Mouse (Mus musculus) MEL (cell line): ENCODE measurements around the gene Gpx1. TPM values are rescaled to one million over a fixed set of nuclear protein-coding genes. Genes with fewer than 3 reads are reported as not detected.

Experiments
- DNase-seq: peaks from one replicate; pipeline ENCODE4 v3.0.0; 2011; ENCODE audit warnings: low read depth, low spot score
- H3K27ac ChIP-seq: 2 replicates; pipeline ENCODE4 v1.5.1; 2012; ENCODE audit warnings: low read depth, mild to moderate bottlenecking, control low read depth, low read length, moderate library complexity; ENCODE audit not compliant: control insufficient read depth
- H3K27me3 ChIP-seq, 2 experiments: fragments of 150-350 bp in 1 of 2; sonication (generic) in 1 of 2; 2 replicates each; pipeline ENCODE4 v1.6.1; 2012; ENCODE audit warnings: low read length in 2 of 2, mild to moderate bottlenecking in 2 of 2, improper control_type of control experiment in 1 of 2, moderate library complexity in 1 of 2; ENCODE audit not compliant: insufficient read depth in 2 of 2, control insufficient read depth in 1 of 2
- H3K36me3 ChIP-seq, 2 experiments: 2 replicates each; pipeline ENCODE4 v1.6.1; 2012 to 2014; ENCODE audit warnings: low read length in 2 of 2, improper control_type of control experiment in 1 of 2, inconsistent platforms in 1 of 2, mild to moderate bottlenecking in 1 of 2; ENCODE audit not compliant: insufficient read depth in 2 of 2, control insufficient read depth in 1 of 2
- H3K4me1 ChIP-seq, 2 experiments: fragments of 150-350 bp in 1 of 2; sonication (generic) in 1 of 2; 2 replicates each; pipeline ENCODE4 v1.6.1; 2012; ENCODE audit warnings: low read length in 2 of 2, improper control_type of control experiment in 1 of 2, mild to moderate bottlenecking in 1 of 2; ENCODE audit not compliant: insufficient read depth in 2 of 2, control insufficient read depth in 1 of 2
- H3K4me3 ChIP-seq, 2 experiments: fragments of 150-350 bp in 1 of 2; sonication (generic) in 1 of 2; 2 replicates each; pipeline ENCODE4 v1.5.1; 2012; ENCODE audit warnings: low read depth in 2 of 2, low read length in 2 of 2, mild to moderate bottlenecking in 2 of 2, moderate library complexity in 2 of 2, control low read depth in 1 of 2, improper control_type of control experiment in 1 of 2; ENCODE audit not compliant: control insufficient read depth in 1 of 2, insufficient read depth in 1 of 2
- H3K79me2 ChIP-seq: 2 replicates; pipeline ENCODE4 v1.6.1; 2012; ENCODE audit warnings: mild to moderate bottlenecking, low read length, moderate library complexity; ENCODE audit not compliant: control insufficient read depth, poor library complexity, insufficient read depth
- H3K9ac ChIP-seq: 2 replicates; pipeline ENCODE4 v1.6.1; 2012; ENCODE audit warnings: low read depth, mild to moderate bottlenecking, control low read depth, low read length, moderate library complexity; ENCODE audit not compliant: control insufficient read depth, poor library complexity, severe bottlenecking
- H3K9me3 ChIP-seq: fragments of 150-350 bp; sonication (generic); replicated peaks from 2 replicates; pipeline ENCODE4 v1.6.1; 2012; ENCODE audit warnings: mild to moderate bottlenecking, low read length, improper control_type of control experiment, moderate library complexity; ENCODE audit not compliant: insufficient read depth
- BHLHE40 ChIP-seq: IDR thresholded peaks from 2 replicates; pipeline ENCODE4 v1.6.1; 2012; ENCODE audit warnings: low read depth, mild to moderate bottlenecking, inconsistent platforms, low read length, improper control_type of control experiment, borderline replicate concordance
- E2F4 ChIP-seq: IDR thresholded peaks from 2 replicates; pipeline ENCODE4 v1.6.1; 2011; ENCODE audit warnings: low read depth, low read length, improper control_type of control experiment, borderline replicate concordance
- ELF1 ChIP-seq: IDR thresholded peaks from 2 replicates; pipeline ENCODE4 v1.6.1; 2014; ENCODE audit warnings: low read depth, mild to moderate bottlenecking, inconsistent platforms, low read length, improper control_type of control experiment, moderate library complexity
- JUND ChIP-seq: IDR thresholded peaks from 2 replicates; pipeline ENCODE4 v1.6.1; 2011; ENCODE audit warnings: low read depth, mild to moderate bottlenecking, improper control_type of control experiment, low read length
- MAX ChIP-seq: IDR thresholded peaks from 2 replicates; pipeline ENCODE4 v1.6.1; 2011; ENCODE audit warnings: low read length, improper control_type of control experiment
- MAZ ChIP-seq: IDR thresholded peaks from 2 replicates; pipeline ENCODE4 v1.6.1; 2012; ENCODE audit warnings: low read depth, mild to moderate bottlenecking, inconsistent platforms, low read length, improper control_type of control experiment
- MEF2A ChIP-seq: IDR thresholded peaks from 2 replicates; pipeline ENCODE4 v1.6.1; 2014; ENCODE audit warnings: low read depth, mild to moderate bottlenecking, inconsistent platforms, low read length, improper control_type of control experiment; ENCODE audit not compliant: poor library complexity, insufficient replicate concordance, severe bottlenecking; ENCODE audit errors: extremely low read depth
- MYB ChIP-seq: IDR thresholded peaks from 2 replicates; pipeline ENCODE4 v1.6.1; 2011; ENCODE audit warnings: mild to moderate bottlenecking, low read depth, low read length, improper control_type of control experiment
- MYC ChIP-seq: IDR thresholded peaks from 2 replicates; pipeline ENCODE4 v1.6.1; 2011; ENCODE audit warnings: low read depth, mild to moderate bottlenecking, low read length, improper control_type of control experiment, moderate library complexity
- NELFE ChIP-seq: IDR thresholded peaks from 2 replicates; pipeline ENCODE4 v1.6.1; 2011; ENCODE audit warnings: low read depth, low read length, improper control_type of control experiment
- NRF1 ChIP-seq: IDR thresholded peaks from 2 replicates; pipeline ENCODE4 v1.6.1; 2014; ENCODE audit warnings: low read depth, mild to moderate bottlenecking, inconsistent platforms, low read length, improper control_type of control experiment, moderate library complexity; ENCODE audit not compliant: poor library complexity, insufficient read depth, severe bottlenecking
- POLR2A ChIP-seq, 2 experiments: IDR thresholded peaks; 2 replicates each; pipeline ENCODE4 v1.6.1; 2011 to 2012; ENCODE audit warnings: low read length in 2 of 2, mild to moderate bottlenecking in 2 of 2, control low read depth in 1 of 2, improper control_type of control experiment in 1 of 2, low read depth in 1 of 2, moderate library complexity in 1 of 2; ENCODE audit not compliant: control insufficient read depth in 1 of 2, insufficient read depth in 1 of 2, poor library complexity in 1 of 2
- POLR2AphosphoS2 ChIP-seq: IDR thresholded peaks from 2 replicates; pipeline ENCODE4 v1.6.1; 2011; ENCODE audit warnings: low read length, improper control_type of control experiment
- POLR2AphosphoS5 ChIP-seq: IDR thresholded peaks from 2 replicates; pipeline ENCODE4 v1.6.1; 2012; ENCODE audit warnings: low read depth, borderline replicate concordance, mild to moderate bottlenecking, inconsistent platforms, low read length, moderate library complexity, mixed read lengths
- RAD21 ChIP-seq: IDR thresholded peaks from 2 replicates; pipeline ENCODE4 v1.6.1; 2011; ENCODE audit warnings: mild to moderate bottlenecking, low read depth, low read length, improper control_type of control experiment
- SIN3A ChIP-seq: IDR thresholded peaks from 2 replicates; pipeline ENCODE4 v1.6.1; 2012; ENCODE audit warnings: low read length, improper control_type of control experiment, inconsistent platforms
- TAL1 ChIP-seq: IDR thresholded peaks from 2 replicates; pipeline ENCODE4 v1.6.1; 2012; ENCODE audit warnings: mild to moderate bottlenecking, inconsistent platforms, low read length, moderate library complexity, mixed read lengths
- TBP ChIP-seq: IDR thresholded peaks from 2 replicates; pipeline ENCODE4 v1.8.0; 2011; ENCODE audit warnings: low read depth, low read length, improper control_type of control experiment
- USF1 ChIP-seq: IDR thresholded peaks from 2 replicates; pipeline ENCODE4 v1.6.1; 2014; ENCODE audit warnings: low read depth, mild to moderate bottlenecking, inconsistent platforms, low read length, improper control_type of control experiment, moderate library complexity
- USF2 ChIP-seq, 2 experiments: IDR thresholded peaks; 2 replicates each; pipeline ENCODE4 v1.6.1; 2011 to 2012; ENCODE audit warnings: improper control_type of control experiment in 2 of 2, low read length in 2 of 2, borderline replicate concordance in 1 of 2, inconsistent platforms in 1 of 2, low read depth in 1 of 2, mild to moderate bottlenecking in 1 of 2; ENCODE audit not compliant: insufficient read depth in 1 of 2
- polyA plus RNA-seq, 2 experiments: library from polyadenylated mRNA; stranded (reverse) in 1 of 2; unstranded in 1 of 2; fragments of >175 nt in 1 of 2; fragments of >200 nt in 1 of 2; gene quantifications; 2 replicates each; pipeline versions ENCODE4 v1.2.1 to v1.2.4; 2012; ENCODE audit warnings: low replicate concordance in 2 of 2, low read depth in 1 of 2; ENCODE audit not compliant: insufficient read length in 2 of 2, insufficient read depth in 1 of 2, missing spikeins in 1 of 2
- total RNA-seq: library from RNA; depleted of rRNA; stranded (reverse); fragments of 300-350 nt; gene quantifications from 2 replicates; pipeline ENCODE4 v1.2.3, GENCODE M21; 2012

Gene Gpx1
- total and polyA plus RNA-seq, 3 experiments: 1,085 to 1,351 (median 1,266) TPM

GRCm38 (mm10) chr9:108290016-108290750 lies 48.5 kb upstream of the Gpx1 start, which contains the start of gene Nicn1 (continued):
- TF ChIP-seq RAD21 (no peak), NELFE (peak; percentile 69), MYB (peak; percentile 85), TAL1 (no peak), USF2 (IDR thresholded peaks at IDR 0.05; ENCODE audit: borderline replicate concordance in 1 of 2, insufficient read depth in 1 of 2, low read depth in 1 of 2, low read length in 2 of 2) (no peak), MAZ (no peak), MEF2A (no peak), SIN3A (peak; percentile 89), MYC (0 out of 2 replicates have a peak, but pooled peaks have one; percentile 53), ELF1 (peak; percentile 63; the same call in 1 of the 2 replicates), E2F4 (no peak), TBP (peak; percentile 87), BHLHE40 (no peak), USF1 (no peak), POLR2AphosphoS2 (peak; percentile 50; the same call in 1 of the 2 replicates), POLR2AphosphoS5 (no peak), NRF1 (no peak)

GRCm38 (mm10) chr9:108290773-108291172 lies 47.9 kb upstream of the Gpx1 start:
- Histone ChIP-seq H3K79me2 (no peaks in the 10 kb centered on the region), H3K36me3 (peaks cover 0 to 3% of the 10 kb centered on the region in 2 experiments; a peak in 2 of 4 replicates), H3K27ac (no peak overlapping the region), H3K27me3 (no peaks in the 10 kb centered on the region), H3K9me3 (no peaks in the 10 kb centered on the region), H3K4me1 (peaks cover 0 to 3% of the 10 kb centered on the region in 2 experiments; a peak in 1 of 4 replicates), H3K4me3 (peak overlapping the region; percentile 59 to 74), H3K9ac (peak overlapping the region; percentile 44; the same call in 1 of the 2 replicates)
- no peak for DNase-seq
- no peak for TF ChIP-seq JUND
- TF ChIP-seq NRF1: no peak
- TF ChIP-seq POLR2A (IDR thresholded peaks at IDR 0.05; ENCODE audit: control insufficient read depth in 1 of 2, insufficient read depth in 1 of 2, low read depth in 1 of 2, low read length in 2 of 2, poor library complexity in 1 of 2): no peak
- TF ChIP-seq MAX: no peak
- no peak for TF ChIP-seq RAD21
- no peak for TF ChIP-seq MAZ
